Mouse (Mus musculus): ENCODE data around the gene Grm1.

The Grm1 gene

DNA sequence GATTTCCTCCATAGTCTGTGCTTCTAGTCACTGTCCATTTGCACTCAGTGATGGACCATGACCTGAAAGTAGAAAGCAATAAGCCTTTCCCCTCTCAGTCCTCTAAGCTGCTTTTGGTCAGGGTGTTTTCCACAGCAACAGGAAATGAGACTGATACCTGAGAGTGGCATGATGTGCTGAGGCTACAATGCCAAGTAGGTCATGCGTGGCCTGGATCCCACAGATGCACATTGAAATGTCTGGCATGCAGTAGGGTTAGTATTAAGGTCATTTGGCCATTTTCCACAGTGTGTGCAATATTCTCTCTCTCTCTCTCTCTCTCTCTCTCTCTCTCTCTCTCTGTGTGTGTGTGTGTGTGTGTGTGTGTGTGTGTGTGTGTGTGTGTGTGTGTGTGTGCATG lies 254.8 kb downstream of the Grm1 start:
- no peak for DNase-seq (ENCODE audit: low spot score)

DNA sequence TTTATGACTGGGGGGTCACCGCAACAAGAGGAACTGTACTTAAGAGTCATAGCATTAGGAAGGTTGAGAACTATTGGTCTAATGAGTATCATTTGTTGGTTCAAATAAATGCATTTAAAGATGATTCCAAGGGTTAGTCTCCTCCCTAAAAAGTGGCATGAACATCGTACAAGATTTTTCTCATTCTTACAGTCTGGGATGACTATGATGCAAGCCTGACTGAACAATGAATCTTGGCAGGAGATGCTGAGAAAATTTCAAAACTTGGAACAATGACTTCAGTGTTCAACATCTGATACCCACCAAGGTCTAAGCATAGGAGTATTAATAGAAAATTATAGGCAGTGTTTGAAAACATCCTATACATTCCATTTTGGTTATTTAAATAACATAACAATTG lies 264.1 kb downstream of the Grm1 start:
- DNase-seq (ENCODE audit: low spot score): no peak

DNA sequence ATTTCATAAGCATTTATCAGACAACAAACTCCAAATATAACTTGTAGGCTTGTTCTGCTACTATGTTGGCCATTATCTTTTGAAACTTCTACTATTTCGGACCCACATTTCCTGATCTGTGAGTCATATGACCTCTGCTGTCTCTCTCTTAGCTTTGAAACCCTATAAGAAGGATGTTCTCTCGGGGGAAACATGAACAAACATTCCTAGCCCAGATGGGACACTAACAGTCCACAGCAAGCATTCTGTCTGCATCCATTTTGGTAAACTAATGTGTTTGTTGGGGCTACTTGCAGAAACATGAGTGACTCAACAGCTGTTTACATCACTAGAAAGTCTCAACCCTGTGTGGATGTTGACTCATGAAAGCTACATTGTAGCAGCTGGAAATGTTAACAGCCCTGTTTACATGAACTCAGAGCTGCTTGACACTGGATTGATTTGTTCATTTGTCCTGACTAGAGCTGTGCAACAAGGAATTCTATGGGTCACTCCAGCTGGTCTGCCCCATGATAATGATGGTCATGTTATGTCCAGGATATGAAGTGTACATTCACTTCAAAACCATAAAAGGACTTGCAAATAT lies 267.4 kb downstream of the Grm1 start:
- DNase-seq (ENCODE audit: low spot score): no peak

DNA sequence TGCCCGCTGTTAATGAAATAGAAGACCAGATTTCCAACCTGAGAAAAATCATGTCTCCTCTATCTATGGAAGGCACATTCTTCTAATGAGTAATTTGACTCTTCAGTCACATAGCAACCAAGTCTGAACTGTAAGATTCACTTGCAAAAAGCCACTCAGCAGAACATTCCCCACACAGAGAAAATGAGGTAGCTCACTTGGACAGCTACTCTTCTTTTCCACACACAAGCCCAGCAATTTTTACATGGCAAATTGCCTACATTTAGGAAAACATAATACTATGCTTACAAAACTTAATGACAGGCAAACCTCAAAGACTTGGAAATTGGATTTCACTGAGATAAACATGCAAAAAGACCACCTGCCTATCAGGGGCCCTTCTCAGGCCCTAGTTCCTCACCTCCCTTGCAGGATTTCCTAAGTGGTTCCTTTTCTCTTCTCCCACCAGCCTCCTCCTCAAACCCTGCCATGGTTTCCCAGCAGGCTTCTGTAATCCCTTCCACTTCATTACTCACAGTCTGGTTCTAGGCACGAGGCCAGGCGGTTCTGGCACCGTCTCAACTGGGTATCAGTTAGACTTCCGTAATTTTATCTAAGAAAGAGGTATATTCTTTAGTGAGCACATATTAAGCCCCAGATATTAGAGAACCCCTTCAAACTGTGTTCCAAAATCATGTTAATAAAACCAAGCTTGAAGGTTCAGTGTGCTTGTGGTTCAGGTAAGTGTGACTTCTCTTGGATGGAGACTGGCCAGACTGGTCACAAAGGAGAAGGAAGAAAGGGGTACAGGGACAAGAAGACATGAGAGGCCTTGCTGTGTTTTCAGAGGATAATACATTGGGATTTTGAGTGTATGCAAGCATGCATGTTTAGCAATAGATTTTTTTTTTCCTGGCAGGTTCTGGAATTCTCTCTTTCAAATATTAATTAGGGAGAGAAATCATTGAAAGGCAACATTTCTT lies 269.1 kb downstream of the Grm1 start:
- peak; percentile 24 for DNase-seq (ENCODE audit: low spot score)

DNA sequence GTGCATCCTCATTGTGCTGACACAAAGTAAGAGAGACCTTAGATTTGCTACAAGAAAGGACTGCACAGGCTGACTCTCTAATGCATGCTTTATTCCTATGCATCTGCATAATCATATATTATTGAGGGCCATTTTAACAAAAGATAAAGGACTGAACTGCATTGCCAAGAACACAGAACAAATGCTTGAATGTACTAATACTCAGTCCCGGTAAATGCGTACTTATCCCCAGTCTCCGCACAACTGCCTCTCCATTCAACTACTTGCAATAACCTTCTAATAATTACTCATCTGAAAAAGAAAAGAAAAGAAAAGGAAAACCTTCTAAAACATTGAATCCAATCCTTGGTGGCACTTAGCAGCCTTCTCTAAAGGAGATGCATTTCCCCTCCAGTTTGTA lies 272.4 kb downstream of the Grm1 start:
- no peak for DNase-seq (ENCODE audit: low spot score)

DNA sequence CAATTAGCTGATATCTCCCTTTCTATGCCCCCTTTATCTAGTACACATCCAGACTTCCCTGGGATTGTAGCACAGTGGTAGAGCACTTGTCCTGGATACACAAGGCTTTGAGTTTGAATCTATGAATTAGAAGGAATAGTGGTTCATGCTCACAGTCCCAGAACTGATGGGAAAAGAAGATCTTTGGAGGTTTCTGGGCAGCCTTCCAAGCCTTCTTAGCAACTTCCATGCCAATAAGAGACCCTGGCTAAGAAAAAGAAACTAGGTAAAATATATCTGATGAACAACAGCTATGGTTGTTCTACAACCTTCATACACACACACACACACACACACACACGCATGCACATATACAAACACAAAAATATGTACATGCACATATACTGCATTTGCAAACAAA lies 286.8 kb downstream of the Grm1 start:
- no peak for DNase-seq (ENCODE audit: low spot score)

DNA sequence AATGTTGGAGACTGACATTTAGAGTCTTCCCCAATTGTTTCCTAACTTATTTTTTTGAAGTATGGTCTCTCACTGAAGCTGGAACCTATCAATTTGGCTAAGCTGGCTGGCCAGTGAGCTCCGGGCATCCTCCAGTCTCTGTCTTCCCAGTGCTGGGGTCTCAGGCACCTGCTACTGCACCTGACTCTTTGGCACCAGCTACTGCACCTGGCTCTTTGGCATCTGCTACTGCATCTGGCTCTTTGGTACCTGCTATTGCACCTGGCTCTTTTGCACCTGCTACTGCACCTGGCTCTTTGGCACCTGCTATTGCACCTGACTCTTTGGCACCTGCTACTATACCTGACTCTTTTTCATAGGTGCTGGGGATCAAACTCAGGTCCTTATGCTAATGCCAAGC lies 291.7 kb downstream of the Grm1 start:
- DNase-seq (ENCODE audit: low spot score): no peak

DNA sequence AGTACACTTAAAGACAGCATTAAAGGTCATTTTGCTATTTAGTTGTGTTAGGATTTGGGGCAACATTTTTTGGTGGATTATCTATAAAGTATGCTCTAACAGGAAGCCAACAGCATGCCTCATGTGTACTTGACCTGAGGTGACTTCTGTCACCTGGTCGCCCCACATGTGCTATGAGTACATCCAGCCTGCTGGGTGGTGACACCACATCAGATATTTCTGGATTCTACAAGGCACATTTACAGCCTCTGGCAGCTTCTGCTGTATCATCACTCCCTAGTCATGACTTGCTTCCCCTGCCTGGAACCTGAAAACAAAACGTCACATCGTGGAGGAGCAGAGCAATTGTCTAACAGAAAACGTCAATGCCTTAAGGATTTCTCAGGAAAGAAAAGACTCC lies 292.2 kb downstream of the Grm1 start:
- no peak for DNase-seq (ENCODE audit: low spot score)

DNA sequence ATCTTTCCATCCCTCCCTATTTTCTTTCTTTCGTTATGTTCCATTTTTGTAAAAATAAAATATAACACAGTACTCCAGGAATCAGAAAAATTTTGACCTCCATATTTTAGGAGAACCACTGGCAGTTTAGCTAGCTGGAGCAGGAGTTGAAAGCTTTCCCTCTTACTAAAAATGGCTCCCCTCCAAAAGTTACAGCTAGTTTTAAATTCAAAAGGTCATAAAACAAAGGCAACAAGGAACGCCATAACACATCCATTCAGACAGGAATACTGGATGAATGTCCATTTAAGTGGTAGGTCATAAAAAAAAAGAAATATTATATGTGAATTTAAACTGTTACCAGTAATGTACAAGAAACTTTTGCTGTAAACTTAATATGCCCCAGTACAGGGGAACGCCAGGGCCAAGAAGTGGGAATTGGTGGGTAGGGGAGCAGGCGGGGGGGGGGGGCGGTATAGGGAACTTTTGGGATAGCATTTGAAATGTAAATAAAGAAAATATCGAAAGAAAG lies 294.2 kb downstream of the Grm1 start:
- no peak for DNase-seq (ENCODE audit: low spot score)

DNA sequence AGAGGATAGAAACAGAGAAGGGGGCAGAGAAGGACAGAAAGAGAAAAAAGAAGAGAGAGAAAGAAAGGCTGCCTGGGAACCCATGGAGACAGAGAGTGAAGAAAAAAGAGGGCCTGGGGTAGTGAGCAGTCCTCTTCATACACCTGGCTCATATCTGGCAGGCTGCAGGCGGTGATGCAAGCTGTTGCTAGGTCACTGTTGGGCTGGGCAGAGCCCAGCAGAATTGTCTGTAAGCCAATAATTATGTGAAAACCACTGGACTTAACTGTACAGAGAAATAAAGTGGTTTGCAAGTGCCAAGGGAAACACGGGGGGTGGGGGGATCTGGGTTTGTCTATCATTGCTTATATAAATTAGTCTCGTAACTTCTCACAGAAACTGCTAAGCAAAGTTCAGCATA lies 297.0 kb downstream of the Grm1 start:
- no peak for DNase-seq (ENCODE audit: low spot score)

DNA sequence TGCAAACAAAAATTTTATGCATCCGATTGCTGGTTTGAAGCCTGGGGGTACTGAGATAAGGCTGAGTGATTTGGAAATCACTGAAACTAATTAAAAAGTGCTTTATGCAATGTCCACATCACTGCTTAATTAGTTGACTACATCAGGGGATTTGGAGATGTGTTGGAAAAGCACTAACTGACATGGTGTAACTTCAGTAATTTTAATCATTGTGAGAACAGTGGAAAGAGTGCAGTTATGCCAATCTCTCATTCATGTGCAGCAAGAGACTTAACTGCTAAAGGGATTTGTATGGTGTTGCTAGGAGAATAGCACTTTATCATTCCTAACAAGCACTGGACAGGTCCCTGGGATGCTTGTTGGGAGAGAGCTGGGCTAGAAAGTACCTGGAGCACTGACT lies 307.3 kb downstream of the Grm1 start:
- DNase-seq (ENCODE audit: low spot score): no peak

DNA sequence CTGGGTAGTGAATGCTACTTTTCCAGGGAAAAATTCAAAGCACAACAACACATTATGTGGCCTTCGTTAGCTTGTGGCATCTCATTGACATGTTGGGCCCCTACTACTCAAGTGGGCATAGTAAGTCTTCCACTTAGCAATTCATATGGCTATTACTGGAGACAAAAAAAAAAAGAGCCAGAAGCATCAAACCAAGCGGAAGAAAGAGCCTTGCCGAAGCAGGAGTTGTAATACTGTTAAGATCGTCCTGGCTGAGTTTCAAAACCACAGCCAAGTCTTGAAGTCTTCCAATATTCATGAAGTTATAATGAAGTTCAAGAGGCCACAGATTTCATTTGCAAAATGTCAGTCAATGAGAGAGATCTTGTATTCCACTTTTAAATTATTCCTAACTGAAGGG lies 319.1 kb downstream of the Grm1 start:
- DNase-seq (ENCODE audit: low spot score): no peak

DNA sequence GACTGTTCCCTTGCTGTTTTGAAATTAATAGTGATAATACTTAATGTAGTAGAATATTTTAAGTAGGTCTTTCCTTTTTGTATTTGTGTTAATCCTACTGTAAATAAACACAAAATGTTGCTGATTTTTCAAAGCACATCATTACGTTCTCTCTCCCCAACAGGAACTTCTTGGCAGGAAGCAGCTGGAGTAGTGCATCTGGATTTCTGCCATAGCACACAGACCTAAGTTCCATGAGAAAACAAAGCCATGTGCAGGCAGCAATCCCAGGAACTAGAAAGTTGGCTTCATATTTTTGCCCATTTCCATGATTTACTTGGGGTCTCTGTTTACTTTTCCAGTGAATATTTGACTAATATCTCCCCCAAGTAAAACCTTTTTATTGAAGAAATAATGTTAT lies 320.9 kb downstream of the Grm1 start:
- DNase-seq (ENCODE audit: low spot score): no peak

DNA sequence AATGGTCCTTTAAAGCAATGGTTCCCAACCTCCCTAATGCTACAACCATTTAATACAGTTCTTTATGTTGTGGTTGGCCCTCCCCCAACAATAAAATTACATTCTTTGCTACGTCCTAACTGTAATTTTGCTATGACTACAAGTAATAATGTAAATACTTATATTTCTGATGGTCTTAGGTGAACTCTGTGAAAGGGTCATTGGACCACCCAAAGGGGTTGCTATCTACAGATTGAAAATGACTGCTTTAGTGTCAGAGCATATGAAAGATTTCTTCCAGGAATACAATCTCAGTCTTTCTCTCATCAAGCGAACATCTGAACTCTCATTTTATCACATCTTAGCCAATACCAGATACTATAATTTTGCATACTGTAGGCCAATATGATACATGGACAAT lies 321.4 kb downstream of the Grm1 start:
- DNase-seq (ENCODE audit: low spot score): no peak

DNA sequence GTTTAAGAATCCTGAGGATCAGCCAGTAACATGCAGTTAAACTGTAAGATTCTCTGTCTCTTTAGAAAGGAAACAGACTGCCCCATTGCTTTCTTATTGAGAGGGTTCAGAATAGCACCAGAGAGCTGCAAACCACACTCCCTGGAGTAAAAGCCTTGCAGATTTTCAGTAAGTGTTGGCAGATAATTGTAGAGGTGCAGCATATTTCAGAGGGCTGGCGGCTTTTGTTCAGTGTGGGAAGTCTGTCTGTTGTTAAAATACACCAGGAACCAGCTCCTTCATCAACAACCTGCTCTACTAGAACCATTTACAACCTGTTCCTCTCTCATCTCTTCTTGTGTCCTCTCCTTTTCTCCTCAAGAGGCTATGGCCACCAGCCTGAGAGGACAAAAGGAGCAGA lies 331.1 kb downstream of the Grm1 start:
- no peak for DNase-seq (ENCODE audit: low spot score)

DNA sequence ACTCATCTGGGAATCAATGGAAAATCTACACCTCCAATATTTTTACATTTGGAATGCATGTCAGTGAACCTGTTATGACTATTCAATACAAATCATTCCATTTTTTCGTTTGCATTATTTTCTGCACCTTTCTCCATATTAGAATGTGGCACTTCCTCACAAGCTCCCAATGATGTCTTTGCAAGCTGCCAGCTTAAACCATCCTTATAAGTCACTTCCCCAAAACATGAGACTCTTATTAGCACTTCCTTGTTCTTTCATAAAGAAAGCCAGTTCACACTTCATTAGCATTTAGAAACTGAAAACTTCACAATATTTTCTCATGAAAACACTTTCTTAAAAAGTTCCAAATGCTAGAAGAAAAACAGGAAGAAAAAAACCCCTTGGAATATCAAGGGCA lies 338.1 kb downstream of the Grm1 start:
- no peak for DNase-seq (ENCODE audit: low spot score)

DNA sequence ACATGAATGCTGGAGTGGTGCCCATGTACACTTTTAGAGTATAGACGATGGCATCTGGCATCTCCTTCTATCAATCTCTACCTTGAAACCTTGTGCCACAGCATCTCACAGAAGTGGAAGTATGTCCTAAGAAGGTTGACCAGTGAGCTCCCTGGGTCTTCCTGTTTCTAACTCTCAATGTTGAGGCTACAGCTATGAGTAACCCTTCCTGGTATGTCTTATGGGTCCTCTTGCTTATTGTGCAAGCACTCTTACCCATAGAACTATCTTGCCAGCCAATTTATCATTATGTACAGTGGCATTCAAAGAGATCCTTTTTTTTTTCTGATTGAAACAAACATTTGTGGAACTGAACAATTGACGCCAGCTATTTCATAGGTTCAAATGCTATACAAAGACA lies 340.0 kb downstream of the Grm1 start:
- no peak for DNase-seq (ENCODE audit: low spot score)

DNA sequence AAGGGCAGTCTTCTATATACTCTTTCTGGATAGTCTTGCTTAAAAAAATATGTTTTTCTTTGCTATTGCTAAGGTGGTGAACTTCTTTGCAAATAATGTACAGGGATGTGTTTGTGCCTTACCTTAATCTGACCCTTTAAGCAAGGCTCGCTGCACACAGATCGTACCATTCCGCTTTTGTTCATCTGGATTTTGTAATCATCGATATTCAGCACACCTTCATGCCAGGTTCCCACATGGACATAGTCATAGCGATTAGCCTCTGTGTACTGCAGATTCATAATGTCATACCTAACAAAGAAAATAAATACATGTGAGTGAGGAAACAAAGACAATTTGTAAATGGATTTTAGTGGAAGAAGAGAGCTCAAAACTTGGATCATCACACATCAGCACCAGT lies 340.8 kb downstream of the Grm1 start:
- DNase-seq (ENCODE audit: low spot score): no peak

DNA sequence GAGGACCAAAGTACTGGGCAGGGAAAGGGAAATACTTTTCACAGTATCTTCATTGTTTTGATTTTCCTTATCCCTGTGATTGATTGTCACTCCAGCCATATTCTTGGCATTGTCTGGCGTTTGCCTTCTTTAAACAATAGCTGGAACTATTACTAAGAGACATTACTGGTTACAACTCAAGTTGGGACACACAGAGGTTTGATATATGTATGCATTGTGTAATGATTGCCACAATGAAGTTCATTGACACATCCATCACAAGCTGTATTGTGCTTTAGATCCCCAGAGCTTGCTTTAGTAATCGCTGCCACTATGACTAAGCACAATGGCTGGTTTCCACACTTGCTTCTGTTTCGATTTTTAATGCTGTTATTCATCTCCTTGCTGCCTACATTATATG lies 341.4 kb downstream of the Grm1 start:
- no peak for DNase-seq (ENCODE audit: low spot score)

DNA sequence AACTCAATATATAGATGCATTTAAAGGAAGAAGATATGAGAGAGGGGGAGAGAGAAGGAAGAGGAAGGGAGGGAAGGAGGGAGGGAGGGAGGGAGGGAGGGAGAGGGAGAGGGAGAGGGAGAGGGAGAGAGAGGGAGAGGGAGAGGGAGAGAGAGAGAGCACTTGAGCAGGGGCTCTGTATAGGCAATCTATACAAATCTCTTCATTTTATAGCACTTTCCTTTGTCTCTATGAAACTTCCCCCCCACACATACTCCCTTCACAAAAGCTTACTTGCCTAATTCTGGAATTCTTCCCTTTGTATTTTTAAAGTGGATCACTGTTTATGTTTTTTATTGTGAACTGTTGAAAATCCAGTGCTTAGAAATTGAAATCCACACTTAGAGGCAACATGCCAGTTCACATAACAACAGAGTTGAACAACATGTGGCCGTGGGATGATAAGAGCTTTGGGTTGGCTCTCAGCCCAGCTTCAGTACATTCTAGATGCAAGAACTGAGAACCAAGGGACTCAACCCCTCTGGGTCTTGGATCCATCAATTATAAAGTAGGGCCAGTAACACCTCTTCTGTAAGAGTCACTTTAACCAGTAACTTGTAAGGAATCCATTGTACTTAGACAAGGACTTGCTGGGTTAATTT lies 345.0 kb downstream of the Grm1 start:
- DNase-seq (ENCODE audit: low spot score): peak; percentile 7

DNA sequence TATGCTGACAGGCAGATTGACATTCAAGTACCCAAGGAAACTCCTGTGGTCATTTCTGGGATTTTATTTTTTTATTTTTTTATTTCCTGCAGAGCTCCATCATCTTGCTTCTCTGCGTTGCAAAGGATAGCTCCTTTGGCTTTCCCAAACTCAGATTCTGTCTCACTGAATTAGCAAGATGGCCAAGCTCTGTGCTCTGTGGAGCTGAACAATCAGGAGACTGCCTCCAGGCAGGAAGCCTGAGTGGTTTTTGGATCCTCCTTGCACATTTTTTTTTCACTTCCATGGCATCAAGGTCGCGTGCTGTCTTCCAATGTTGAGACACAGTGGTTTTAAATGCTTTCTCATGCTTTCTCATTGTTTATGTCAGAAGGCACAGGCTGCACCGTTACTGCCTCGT lies 347.6 kb downstream of the Grm1 start:
- no peak for DNase-seq (ENCODE audit: low spot score)

DNA sequence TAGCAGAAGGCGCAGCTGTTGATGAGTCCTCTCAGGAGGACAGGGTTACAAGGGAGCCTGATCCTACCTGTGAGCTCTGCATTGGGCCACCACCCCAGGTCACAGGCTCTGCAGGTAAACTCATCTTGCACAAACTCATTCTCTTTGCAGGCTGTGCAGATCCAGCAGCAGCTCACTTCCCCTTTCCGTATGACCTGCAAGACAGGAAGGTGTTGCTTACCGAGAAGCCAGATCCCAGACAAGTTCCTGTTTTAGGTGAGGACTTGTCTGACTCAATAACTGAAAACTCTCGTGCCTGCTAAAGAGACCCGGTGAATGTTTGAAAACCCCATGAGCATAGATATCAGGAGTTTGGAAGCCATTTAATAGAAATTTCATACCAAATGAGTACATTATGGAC lies 349.1 kb downstream of the Grm1 start:
- no peak for DNase-seq (ENCODE audit: low spot score)

DNA sequence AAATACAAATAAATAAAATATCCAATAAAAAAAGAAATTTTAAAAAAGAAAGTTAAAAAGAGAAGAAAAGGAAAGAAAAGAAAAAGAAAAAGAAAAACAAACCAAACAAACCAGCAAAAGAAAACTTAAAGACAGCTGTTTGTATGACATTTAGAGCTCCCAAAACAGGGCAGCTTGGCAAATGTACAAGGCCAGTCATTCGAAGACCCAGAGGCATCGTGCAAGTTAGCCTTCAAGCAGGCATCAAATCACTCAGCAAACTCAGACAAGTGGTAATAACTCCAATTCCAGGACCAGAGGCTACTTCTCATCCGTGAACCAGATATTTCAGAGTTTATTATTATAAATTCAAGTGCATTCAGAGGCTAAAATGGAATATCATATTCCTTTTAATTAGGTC lies 355.7 kb downstream of the Grm1 start:
- DNase-seq (ENCODE audit: low spot score): no peak
